Mouse (Mus musculus) intestine, embryonic 14.5 days (tissue): ENCODE results near the gene Hoxd10. TPM values are rescaled to one million over a fixed set of nuclear protein-coding genes. Genes with fewer than 3 reads are reported as not detected.

Experiments
- ATAC-seq: fragments of 200-750 bp; cut with Nextera tagmentation; replicated peaks from 2 replicates; pipeline ENCODE4 v1.8.0; 2017; ENCODE audit warnings: low read depth, moderate number of reproducible peaks, moderate TSS enrichment, moderate library complexity; ENCODE audit not compliant: low FRiP score, low TSS enrichment
- DNase-seq: peaks from one replicate; pipeline ENCODE4 v3.0.0-alpha.2; 2018; ENCODE audit warnings: low spot score
- H3K27ac ChIP-seq: fragments of 300-500 bp; sonication (generic); 2 replicates; pipeline ENCODE4 v1.5.1; 2014; ENCODE audit warnings: low read depth, mild to moderate bottlenecking, control low read depth
- H3K27me3 ChIP-seq: fragments of 300-500 bp; sonication (generic); replicated peaks from 2 replicates; pipeline ENCODE4 v1.6.1; 2014; ENCODE audit warnings: low read length, control low read depth; ENCODE audit not compliant: control insufficient read depth, insufficient read depth
- H3K36me3 ChIP-seq: fragments of 300-500 bp; sonication (generic); 2 replicates; pipeline ENCODE4 v1.6.1; 2014; ENCODE audit warnings: low read length, control low read depth; ENCODE audit not compliant: control insufficient read depth, insufficient read depth
- H3K4me1 ChIP-seq: fragments of 300-500 bp; sonication (generic); replicated peaks from 2 replicates; pipeline ENCODE4 v1.6.1; 2014; ENCODE audit warnings: low read length, control low read depth, mixed read lengths; ENCODE audit not compliant: control insufficient read depth, insufficient read depth
- H3K4me2 ChIP-seq: fragments of 300-500 bp; sonication (generic); 2 replicates; pipeline ENCODE4 v1.6.1; 2014; ENCODE audit warnings: low read length
- H3K4me3 ChIP-seq: fragments of 300-500 bp; sonication (generic); 2 replicates; pipeline ENCODE4 v1.5.1; 2014; ENCODE audit warnings: low read depth, low read length, control low read depth, mixed read lengths
- H3K9ac ChIP-seq: fragments of 300-500 bp; sonication (generic); 2 replicates; pipeline ENCODE4 v1.6.1; 2014; ENCODE audit warnings: mild to moderate bottlenecking, low read length
- H3K9me3 ChIP-seq: fragments of 300-500 bp; sonication (generic); 2 replicates; pipeline ENCODE4 v1.6.1; 2016; ENCODE audit warnings: low read length, control low read depth; ENCODE audit not compliant: control insufficient read depth
- WGBS: fragments of 180-500 bp; shearing (Covaris S2); extraction: QIAGEN DNeasy Blood & Tissue Kit; methylation state at CpG from one replicate; pipeline ENCODE4 v1.1.7; 2014; 5-methylcytosine and 5-hydroxymethylcytosine counted together
- polyA plus RNA-seq: library from polyadenylated mRNA; unstranded; fragments of >200 nt; fragmentation: Nextera tagmentation; extraction: Ambion mirVana; gene quantifications from 2 replicates; pipeline ENCODE4 v1.2.1, GENCODE M21; 2014

Hoxd10 gene
- polyA plus RNA-seq, 1 experiment from 2014 or later, result 7.8 TPM

- peak; percentile 48; the same call in 1 of the 2 replicates for ATAC-seq
- no peak overlapping the region for H3K9ac ChIP-seq
Measured at GRCm38 (mm10) chr2:74655821-74656631, 35.7 kb upstream of the Hoxd10 start.

DNA sequence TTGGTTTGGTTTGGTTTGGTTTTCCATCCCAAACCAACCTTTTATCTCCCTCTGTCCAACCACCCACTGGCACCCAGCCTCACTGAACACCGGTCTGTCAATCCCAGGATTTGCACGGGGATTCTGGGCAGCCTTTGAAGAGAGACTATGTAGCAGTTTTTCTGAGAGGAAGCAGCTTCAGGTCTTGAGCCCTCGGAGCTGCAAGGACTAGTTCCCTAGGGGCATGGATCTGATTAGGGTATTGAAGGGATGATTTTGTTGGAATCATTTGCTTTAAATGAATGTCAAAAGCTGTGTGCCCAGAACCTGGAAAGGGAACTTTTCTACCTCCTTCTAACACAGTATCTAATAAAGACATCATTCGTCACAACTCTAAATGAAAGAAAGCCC, 35.1 kb upstream of the Hoxd10 start:
- 3% methylated on average over 4 of the region's 4 CpGs for WGBS
- ATAC-seq, result no peak

More at GRCm38 (mm10) chr2:74655821-74656631, 35.7 kb upstream of the Hoxd10 start:
- Histone ChIP-seq H3K9me3 (no peaks in the 10 kb centered on the region), H3K27ac (no peak overlapping the region), H3K4me3 (peak overlapping the region; percentile 25), H3K27me3 (peaks cover 96% of the 10 kb centered on the region), H3K36me3 (no peaks in the 10 kb centered on the region), H3K4me1 (peaks cover 9% of the 10 kb centered on the region), H3K4me2 (peak overlapping the region; percentile 51)
- under 1% methylated on average over 62 of the region's 69 CpGs for WGBS
- peak; percentile 78 for DNase-seq

DNA sequence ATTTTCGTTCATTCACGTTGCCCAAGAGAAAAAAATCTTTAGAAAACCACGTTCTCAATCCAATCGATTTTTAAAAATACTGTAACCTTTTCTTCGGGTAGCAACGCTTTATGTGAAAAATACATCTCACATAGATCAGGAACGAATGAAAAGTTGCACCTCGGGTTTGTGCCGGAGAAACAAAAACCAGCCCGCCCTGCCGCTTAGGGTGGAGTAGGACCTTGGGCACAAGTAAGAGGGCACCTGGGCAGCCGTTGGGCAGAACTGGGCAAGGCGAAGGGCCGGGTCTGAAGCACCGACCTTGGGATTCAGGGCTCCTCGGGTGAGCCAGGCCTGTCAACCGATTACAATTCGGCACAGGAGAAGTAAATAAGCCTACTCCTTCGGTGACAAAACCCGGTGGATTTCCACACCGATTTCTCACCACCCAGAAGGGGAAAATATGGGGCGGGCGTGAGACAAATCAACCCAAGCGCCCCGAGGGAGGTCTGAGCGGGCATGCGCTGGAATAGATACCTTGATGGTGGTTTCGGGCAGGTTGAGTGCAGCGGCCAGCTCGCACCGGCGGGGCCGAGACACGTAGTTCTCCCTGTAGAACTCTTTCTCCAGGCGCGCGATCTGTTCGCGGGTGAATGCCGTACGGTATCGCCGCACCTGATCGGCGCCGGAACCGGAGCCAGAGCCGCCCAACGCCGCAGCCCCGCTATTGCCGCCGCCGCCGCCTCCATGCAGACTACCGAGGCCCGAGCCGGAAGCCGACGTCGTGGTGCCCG, 34.3 kb upstream of the Hoxd10 start:
- peaks cover 9% of the 10 kb centered on the region for H3K4me1 ChIP-seq
- no peak overlapping the region for H3K27ac ChIP-seq
- no peak overlapping the region for H3K9ac ChIP-seq
- no peaks in the 10 kb centered on the region for H3K36me3 ChIP-seq
- H3K4me2 ChIP-seq, result peak overlapping the region; percentile 18; the same call in 1 of the 2 replicates
- WGBS, result 3% methylated on average over 62 of the region's 62 CpGs
- peak overlapping the region; percentile 11 for H3K4me3 ChIP-seq
- ATAC-seq (no peak), DNase-seq (peak; percentile 85)
- H3K9me3 ChIP-seq, result no peaks in the 10 kb centered on the region
- H3K27me3 ChIP-seq, result peaks cover 96% of the 10 kb centered on the region

More for the DNA sequence above, 35.1 kb upstream of the Hoxd10 start:
- peaks cover 9% of the 10 kb centered on the region for H3K4me1 ChIP-seq
- no peaks in the 10 kb centered on the region for H3K9me3 ChIP-seq
- H3K4me2 ChIP-seq, result no peak overlapping the region
- peak; percentile 74 for DNase-seq
- no peaks in the 10 kb centered on the region for H3K36me3 ChIP-seq
- H3K27ac ChIP-seq, result no peak overlapping the region
- H3K4me3 ChIP-seq, result no peak overlapping the region
- H3K9ac ChIP-seq, result no peak overlapping the region
- peaks cover 96% of the 10 kb centered on the region for H3K27me3 ChIP-seq

- Histone ChIP-seq H3K9ac (0 out of 2 replicates have a peak overlapping the region, but pooled peaks have one; percentile 13), H3K36me3 (no peaks in the 10 kb centered on the region), H3K9me3 (no peaks in the 10 kb centered on the region), H3K27me3 (peaks cover 97% of the 10 kb centered on the region), H3K27ac (no peak overlapping the region), H3K4me2 (peak overlapping the region; percentile 18; the same call in 1 of the 2 replicates), H3K4me1 (peaks cover 9% of the 10 kb centered on the region), H3K4me3 (peak overlapping the region; percentile 11; the same call in 1 of the 2 replicates)
- 2% methylated on average over 15 of the region's 15 CpGs for WGBS
- DNase-seq, result no peak
- no peak for ATAC-seq
Measured at GRCm38 (mm10) chr2:74658024-74658666, 33.6 kb upstream of the Hoxd10 start.

- Histone ChIP-seq H3K4me2 (no peak overlapping the region), H3K9me3 (no peaks in the 10 kb centered on the region), H3K9ac (0 out of 2 replicates have a peak overlapping the region, but pooled peaks have one; percentile 13), H3K4me3 (peak overlapping the region; percentile 3; the same call in 1 of the 2 replicates), H3K4me1 (peaks cover 9% of the 10 kb centered on the region), H3K27me3 (peaks cover 100% of the 10 kb centered on the region), H3K27ac (no peak overlapping the region), H3K36me3 (no peaks in the 10 kb centered on the region)
- ATAC-seq, result no peak
- DNase-seq, result peak; percentile 84
- 1% methylated on average over 47 of the region's 47 CpGs for WGBS
Measured at GRCm38 (mm10) chr2:74658667-74659371, 32.9 kb upstream of the Hoxd10 start.

DNA sequence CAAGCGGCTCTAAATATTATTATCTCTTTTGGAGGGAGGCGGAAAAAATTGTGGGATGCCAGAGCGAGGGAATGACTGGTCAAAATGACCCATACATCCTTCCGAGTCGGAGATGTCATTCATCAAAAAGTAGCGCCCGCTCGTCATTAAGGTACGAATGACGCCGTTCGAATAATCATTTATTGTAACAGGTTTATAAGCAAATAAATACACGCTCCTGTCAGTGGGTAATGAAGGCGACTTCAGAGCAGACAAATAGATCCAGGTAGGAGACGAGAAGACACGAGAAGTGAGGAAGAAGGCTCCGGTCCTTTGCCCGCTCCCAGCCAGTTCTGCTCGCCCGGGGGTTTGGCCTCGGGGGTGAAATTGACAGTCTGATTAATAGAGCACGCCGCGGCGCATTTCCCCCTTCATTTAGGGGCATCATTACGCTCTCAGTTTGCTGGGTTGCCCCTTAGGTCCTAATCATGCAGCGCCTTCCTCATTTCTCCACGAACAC, 32.2 kb upstream of the Hoxd10 start, which contains the start of gene Evx2:
TSS of gene Evx2 (minus strand) at position 51 of the 499 bp plus-strand sequence.
- no peak within 1 kb of the TSS for H3K4me2 ChIP-seq
- peak within 1 kb of the TSS; percentile 3; the same call in 1 of the 2 replicates for H3K4me3 ChIP-seq
- DNase-seq (peak; percentile 76), ATAC-seq (no peak)
- H3K9ac ChIP-seq, result 0 out of 2 replicates have a peak within 1 kb of the TSS, but pooled peaks have one; percentile 13
- peaks cover 9% of the 10 kb centered on the region for H3K4me1 ChIP-seq
- 2% methylated on average over 28 of the region's 28 CpGs for WGBS
- peaks cover 100% of the 10 kb centered on the region for H3K27me3 ChIP-seq
- no peaks in the 10 kb centered on the region for H3K36me3 ChIP-seq
- no peaks in the 10 kb centered on the region for H3K9me3 ChIP-seq
- no peak within 1 kb of the TSS for H3K27ac ChIP-seq

DNA sequence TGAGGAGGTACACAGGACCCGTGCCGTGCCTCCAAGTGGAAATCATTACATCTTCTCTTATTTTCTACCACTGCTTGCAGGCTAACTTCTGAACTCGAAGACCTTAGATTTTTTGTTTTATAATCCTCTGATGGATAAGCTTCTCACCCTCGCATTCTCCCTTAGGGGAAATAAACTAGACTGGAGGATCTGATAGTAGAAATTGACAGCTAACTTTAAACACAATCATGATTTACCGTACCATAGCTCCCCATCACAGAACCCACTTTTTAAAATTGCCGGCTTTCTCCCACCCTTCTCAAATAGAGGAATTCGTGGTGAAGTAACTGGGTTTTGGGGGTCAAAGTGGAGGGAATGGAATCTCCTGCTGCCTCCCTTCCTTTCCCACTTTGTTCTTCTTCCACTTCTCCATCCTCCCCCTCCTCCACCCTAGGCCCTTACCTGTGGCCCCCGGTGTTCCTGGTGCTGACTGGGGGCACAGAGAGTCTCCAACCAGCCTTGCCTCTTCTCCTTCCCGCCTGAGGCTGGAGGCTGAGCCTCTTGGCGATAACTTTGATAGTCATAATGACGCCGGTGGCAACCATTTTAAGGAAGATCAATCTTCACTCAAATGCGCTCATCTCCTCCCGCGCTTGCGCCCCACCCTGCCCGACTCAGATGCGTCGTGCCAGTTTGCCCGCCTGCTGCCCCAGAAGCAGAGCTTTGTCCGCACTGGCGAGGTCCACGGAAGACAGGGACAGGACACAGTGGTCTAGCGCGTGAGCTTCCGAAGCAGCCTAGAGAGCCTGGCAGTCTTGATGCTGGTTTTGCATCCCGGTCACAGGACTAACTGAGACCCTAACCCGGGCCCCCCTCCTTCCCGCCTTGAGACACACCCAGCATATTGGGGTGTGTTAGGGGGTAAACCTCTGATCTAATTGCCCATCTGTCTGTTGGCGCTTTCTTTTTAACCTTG, 31.0 kb upstream of the Hoxd10 start:
- Histone ChIP-seq H3K4me2 (no peak overlapping the region), H3K4me1 (peaks cover 5% of the 10 kb centered on the region), H3K9me3 (no peaks in the 10 kb centered on the region), H3K36me3 (no peaks in the 10 kb centered on the region), H3K27ac (no peak overlapping the region), H3K4me3 (no peak overlapping the region), H3K27me3 (peaks cover 100% of the 10 kb centered on the region), H3K9ac (no peak overlapping the region)
- WGBS, result 2% methylated on average over 30 of the region's 30 CpGs
- ATAC-seq (no peak), DNase-seq (peak; percentile 70)
